Mouse (Mus musculus) left cerebral cortex, postnatal 25 days (tissue): ENCODE measurements at regions not wholly inside any gene's neighbourhood (a gene's known extent, or its start where the extent isn't known, plus 50 kb on each side); places are given as distances from the start of the nearest gene placed in this dataset.

ENCODE experiments used
- DNase-seq, 2 experiments: peaks; one replicate each; pipeline ENCODE4 v3.0.0; 2022; ENCODE audit warnings: low spot score in 2 of 2, mixed read lengths in 1 of 2
- intact Hi-C: fragments of 180-260 bp; cut with DNase I; formaldehyde crosslinking; loops from one replicate; pipeline ENCODE4 v1.15.1; 2025

DNA sequence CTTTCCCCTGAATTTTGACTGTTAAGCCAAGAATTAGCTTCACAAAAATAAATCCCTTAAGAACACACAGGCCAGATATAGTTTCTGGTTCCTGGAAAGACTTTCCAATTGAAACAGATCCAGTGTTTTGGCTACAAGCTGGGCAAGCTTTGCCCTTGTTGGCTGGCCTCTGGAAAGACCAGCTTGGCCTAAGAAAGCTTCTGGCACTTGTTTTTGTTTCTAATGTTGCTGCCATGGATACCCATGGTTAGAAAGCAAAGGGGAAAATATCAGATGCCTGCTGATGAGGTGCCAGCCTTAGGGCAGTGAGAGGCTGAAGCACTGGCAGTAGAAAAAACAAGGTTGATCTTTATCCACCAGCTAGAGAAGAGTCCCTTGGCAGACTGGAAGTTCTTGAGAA lies 228.2 kb downstream of the Klhl13 start:
- no peak for DNase-seq
- intact Hi-C loops: no loop called here

DNA sequence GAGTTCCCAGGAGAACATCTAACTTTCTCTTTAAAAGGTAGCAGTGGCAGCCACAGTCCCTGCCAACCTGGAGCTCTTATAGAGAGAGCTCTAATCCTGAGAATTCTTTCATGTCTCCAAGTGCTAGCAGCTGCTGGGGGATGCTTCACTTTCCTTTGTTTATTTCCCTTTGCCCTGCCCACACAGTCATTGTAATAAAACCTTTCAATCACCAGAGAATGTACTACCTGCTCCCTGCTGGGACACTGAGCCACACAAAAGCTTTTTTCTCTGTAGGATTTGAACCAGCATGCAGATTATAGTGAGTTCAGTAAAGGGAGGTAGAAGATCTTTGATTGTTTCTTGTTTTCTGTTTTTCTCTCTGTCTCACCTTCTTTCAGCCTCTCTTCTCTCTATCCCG lies 269.0 kb downstream of the Klhl13 start:
- intact Hi-C loops: no loop called here
- no peak for DNase-seq

GRCm38 (mm10) chrX:23092774-23093173 lies 272.1 kb downstream of the Klhl13 start:
- DNase-seq: no peak
- intact Hi-C loops: no loop called here

DNA sequence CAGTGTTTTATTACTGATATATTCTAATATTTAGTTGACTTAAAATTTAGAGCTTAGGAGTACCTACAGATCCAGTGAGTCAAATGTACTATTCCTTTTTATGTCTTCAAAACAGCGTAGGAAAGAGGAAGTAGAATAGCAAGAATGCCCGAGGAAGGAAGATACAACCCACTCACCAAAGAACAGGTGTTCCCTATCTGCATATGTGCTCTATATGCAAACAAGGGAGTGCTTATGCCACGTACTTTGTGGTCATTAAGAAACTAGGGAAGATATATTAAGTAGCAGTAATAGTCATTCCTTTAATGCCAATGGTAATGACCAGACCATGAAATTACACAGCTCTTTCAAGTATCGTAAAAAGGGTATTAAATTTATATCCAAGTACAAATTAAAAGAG lies 298.4 kb downstream of the Klhl13 start:
- DNase-seq: no peak
- intact Hi-C loops: no loop called here

DNA sequence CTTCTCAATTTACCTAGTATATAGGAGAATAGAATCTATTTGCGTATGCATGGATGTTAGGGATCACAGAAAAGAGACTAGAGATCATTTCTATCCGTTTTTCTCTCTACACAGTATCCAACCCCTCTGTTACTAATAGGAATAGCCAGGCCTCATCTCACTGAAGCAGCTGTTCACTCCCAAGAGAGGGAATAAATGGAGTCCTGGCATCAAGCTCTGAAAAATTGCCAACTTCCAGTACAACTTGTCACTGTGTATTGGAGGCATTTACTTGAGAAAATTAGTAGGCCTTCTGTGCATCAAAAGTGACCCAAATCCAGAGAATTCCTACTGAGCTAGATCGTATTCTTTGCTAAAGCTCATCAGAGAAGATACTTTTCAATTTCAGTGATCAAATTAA lies 337.3 kb downstream of the Klhl13 start:
- intact Hi-C loops: no loop called here
- DNase-seq: peak in 1 of 2 experiments; percentile 9

- intact Hi-C loops: no loop called here
- DNase-seq: no peak
These were observed 349.3 kb downstream of the Klhl13 start for GRCm38 (mm10) chrX:23015562-23015961.

DNA sequence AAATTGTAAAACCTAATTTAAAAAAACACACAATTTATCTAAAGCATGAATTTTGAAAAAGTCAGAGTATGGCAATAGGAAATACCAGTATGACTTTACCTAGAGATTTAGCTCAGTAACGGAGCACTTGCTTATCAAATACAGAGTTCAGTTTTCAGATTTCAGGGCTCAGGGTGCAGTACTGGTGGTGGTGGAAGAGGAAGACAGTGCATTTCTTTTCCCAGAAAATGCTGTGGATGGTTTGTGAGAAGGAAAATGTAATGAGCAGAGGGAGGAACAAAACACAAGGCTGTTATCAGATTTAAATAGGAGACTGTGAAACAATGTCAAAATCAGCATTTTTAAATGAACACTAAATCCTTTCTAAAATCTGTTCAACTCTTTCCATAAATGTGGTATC lies 349.8 kb downstream of the Klhl13 start:
- DNase-seq: no peak
- intact Hi-C loops: no loop called here
